Mouse (Mus musculus): ENCODE results near the gene Hcn3. TPM values are rescaled to one million over a fixed set of nuclear protein-coding genes. Genes with fewer than 3 reads are reported as not detected.

Hcn3 gene
- polyA plus RNA-seq, 1 experiment from 2014 or later: 6.3 TPM

- 90% methylated on average over 3 of the region's 3 CpGs for WGBS
Measured at GRCm38 (mm10) chr3:89129908-89130307, 30.1 kb downstream of the Hcn3 start.

DNA sequence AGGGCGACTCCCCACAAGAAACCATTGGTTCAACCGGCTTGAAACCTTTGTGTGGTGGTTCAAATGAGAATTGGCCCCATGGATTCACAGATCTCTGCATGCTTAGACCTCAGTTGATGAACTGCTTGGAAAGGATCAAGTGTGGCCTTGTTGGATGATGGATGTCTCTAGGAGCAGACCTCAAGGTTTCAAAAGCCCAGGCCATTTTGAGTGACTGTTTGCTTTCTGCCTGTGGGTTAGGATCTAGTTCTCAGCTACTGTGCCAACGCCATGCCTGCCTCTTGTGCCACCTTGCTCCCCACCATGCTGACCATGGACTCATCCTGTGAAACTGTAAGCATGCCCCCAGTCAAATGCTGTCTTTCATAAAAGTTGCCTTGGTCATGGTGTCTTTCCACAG is 34.0 kb downstream of the Hcn3 start:
- Histone ChIP-seq H3K4me3 (no peak overlapping the region), H3K27ac (replicated peaks) (no peak overlapping the region), H3K36me3 (no peaks in the 10 kb centered on the region), H3K27me3 (ENCODE audit: low read depth, poor library complexity, severe bottlenecking) (no peaks in the 10 kb centered on the region), H3K9me3 (replicated peaks) (no peaks in the 10 kb centered on the region), H3K4me1 (0 out of 2 replicates have a peak, but pooled peaks cover 7% of the 10 kb centered on the region)
- no peak for DNase-seq (ENCODE audit: low spot score)
- WGBS: 83% methylated on average over 3 of the region's 3 CpGs

More at GRCm38 (mm10) chr3:89129908-89130307, 30.1 kb downstream of the Hcn3 start:
- H3K27ac ChIP-seq (replicated peaks): no peak overlapping the region
- H3K4me3 ChIP-seq: no peak overlapping the region
- no peak for DNase-seq (ENCODE audit: low spot score)
- H3K36me3 ChIP-seq: no peaks in the 10 kb centered on the region
- no peaks in the 10 kb centered on the region for H3K9me3 ChIP-seq (replicated peaks)
- peaks cover 22% of the 10 kb centered on the region for H3K27me3 ChIP-seq (ENCODE audit: low read depth, poor library complexity, severe bottlenecking)
- H3K4me1 ChIP-seq: peaks cover 17% of the 10 kb centered on the region

DNA sequence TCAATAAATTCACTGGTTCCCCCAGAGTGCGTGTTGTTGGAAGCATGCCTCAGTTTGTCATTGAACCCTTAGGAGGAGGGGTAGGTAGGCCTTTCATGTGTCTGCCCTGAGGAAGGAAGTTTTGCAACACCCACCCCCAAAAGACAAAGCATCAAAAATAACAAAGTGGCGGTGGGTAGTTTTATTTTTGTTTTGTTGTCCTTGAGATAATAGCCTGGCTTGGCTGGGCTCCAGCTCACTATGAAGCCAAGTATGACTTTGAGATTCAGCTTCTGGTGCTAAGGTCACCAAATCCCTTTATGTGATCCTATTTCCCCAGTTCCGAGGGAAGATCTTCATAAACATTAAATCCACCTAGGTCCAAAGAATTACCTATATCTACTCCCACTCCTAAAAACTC is 35.8 kb downstream of the Hcn3 start:
- H3K27me3 ChIP-seq (ENCODE audit: low read depth, poor library complexity, severe bottlenecking): no peaks in the 10 kb centered on the region
- no peaks in the 10 kb centered on the region for H3K36me3 ChIP-seq
- 0 out of 2 replicates have a peak, but pooled peaks cover 7% of the 10 kb centered on the region for H3K4me1 ChIP-seq
- no peaks in the 10 kb centered on the region for H3K9me3 ChIP-seq (replicated peaks)
- H3K4me3 ChIP-seq: no peak overlapping the region
- no peak overlapping the region for H3K27ac ChIP-seq (replicated peaks)
- DNase-seq (ENCODE audit: low spot score): no peak
- WGBS: 87% methylated on average over 3 of the region's 3 CpGs

GRCm38 (mm10) chr3:89123313-89123712 is 36.7 kb downstream of the Hcn3 start:
- no peaks in the 10 kb centered on the region for H3K9me3 ChIP-seq (replicated peaks)
- no peak for DNase-seq (ENCODE audit: low spot score)
- H3K36me3 ChIP-seq: no peaks in the 10 kb centered on the region
- H3K4me1 ChIP-seq: 0 out of 2 replicates have a peak, but pooled peaks cover 3% of the 10 kb centered on the region
- no peak overlapping the region for H3K4me3 ChIP-seq
- H3K27ac ChIP-seq (replicated peaks): no peak overlapping the region
- H3K27me3 ChIP-seq (ENCODE audit: low read depth, poor library complexity, severe bottlenecking): no peaks in the 10 kb centered on the region
- 84% methylated on average over 2 of the region's 2 CpGs for WGBS

DNA sequence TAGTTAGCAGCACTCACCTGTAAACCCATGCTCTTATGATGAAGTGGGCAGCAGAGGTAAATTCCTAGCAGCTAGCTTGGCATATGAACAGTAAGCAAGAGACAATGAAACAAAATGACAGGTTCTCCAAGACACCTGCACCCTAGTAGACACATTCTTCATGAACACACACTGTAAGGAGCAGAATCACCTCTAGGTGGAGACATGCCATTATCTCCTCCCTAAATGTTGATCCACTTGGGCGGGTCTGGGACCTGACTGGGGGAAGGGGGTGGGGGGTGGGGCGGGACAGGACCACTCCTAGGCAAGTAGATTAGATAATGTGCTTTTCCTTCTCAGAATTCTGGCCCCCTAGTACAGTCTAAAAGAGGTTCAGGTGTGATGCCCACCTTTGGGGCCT is 44.5 kb downstream of the Hcn3 start:
- WGBS: 14% methylated on average over 2 of the region's 2 CpGs
- no peak for DNase-seq (ENCODE audit: low spot score)
- H3K27ac ChIP-seq (replicated peaks): no peak overlapping the region
- H3K9me3 ChIP-seq (replicated peaks): no peaks in the 10 kb centered on the region
- no peaks in the 10 kb centered on the region for H3K4me1 ChIP-seq
- H3K27me3 ChIP-seq (ENCODE audit: low read depth, poor library complexity, severe bottlenecking): no peaks in the 10 kb centered on the region
- no peak overlapping the region for H3K4me3 ChIP-seq
- H3K36me3 ChIP-seq: no peaks in the 10 kb centered on the region

- WGBS: 90% methylated on average over 4 of the region's 4 CpGs
- H3K27ac ChIP-seq (replicated peaks): no peak overlapping the region
- no peaks in the 10 kb centered on the region for H3K4me1 ChIP-seq
- no peaks in the 10 kb centered on the region for H3K36me3 ChIP-seq
- no peak for DNase-seq (ENCODE audit: low spot score)
- no peak overlapping the region for H3K4me3 ChIP-seq
- H3K27me3 ChIP-seq (ENCODE audit: low read depth, poor library complexity, severe bottlenecking): no peaks in the 10 kb centered on the region
- no peaks in the 10 kb centered on the region for H3K9me3 ChIP-seq (replicated peaks)
Measured at GRCm38 (mm10) chr3:89113058-89113457, 46.9 kb downstream of the Hcn3 start.

DNA sequence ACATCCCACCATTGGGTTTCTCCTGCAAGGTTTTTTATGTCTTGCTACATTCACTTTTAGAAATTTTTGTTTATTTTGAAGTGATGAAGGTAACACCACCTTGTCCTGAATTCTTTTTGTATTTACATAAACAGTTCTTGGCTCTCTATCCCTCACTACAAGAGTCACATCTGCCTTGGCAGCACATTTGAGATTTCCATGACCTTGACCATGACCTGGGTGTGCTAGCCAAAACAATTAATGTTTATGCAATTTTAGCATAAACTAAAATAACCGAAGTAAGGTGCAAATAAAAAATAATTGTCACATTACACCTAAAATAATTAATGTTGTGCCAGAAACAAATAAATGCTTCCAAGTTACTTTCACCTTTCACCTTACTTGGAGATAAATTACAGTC is 51.9 kb downstream of the Hcn3 start:
- DNase-seq (ENCODE audit: low spot score): no peak
- H3K9me3 ChIP-seq (replicated peaks): no peaks in the 10 kb centered on the region
- 78% methylated on average over 1 of the region's 1 CpGs for WGBS
- H3K4me1 ChIP-seq: no peaks in the 10 kb centered on the region
- H3K36me3 ChIP-seq: no peaks in the 10 kb centered on the region
- no peak overlapping the region for H3K4me3 ChIP-seq
- no peak overlapping the region for H3K27ac ChIP-seq (replicated peaks)
- H3K27me3 ChIP-seq (ENCODE audit: low read depth, poor library complexity, severe bottlenecking): no peaks in the 10 kb centered on the region

- no peaks in the 10 kb centered on the region for H3K27me3 ChIP-seq (ENCODE audit: low read depth, poor library complexity, severe bottlenecking)
- 79% methylated on average over 3 of the region's 3 CpGs for WGBS
- peaks cover 4% of the 10 kb centered on the region for H3K4me1 ChIP-seq
Measured at GRCm38 (mm10) chr3:89107545-89107944, 52.5 kb downstream of the Hcn3 start.

DNA sequence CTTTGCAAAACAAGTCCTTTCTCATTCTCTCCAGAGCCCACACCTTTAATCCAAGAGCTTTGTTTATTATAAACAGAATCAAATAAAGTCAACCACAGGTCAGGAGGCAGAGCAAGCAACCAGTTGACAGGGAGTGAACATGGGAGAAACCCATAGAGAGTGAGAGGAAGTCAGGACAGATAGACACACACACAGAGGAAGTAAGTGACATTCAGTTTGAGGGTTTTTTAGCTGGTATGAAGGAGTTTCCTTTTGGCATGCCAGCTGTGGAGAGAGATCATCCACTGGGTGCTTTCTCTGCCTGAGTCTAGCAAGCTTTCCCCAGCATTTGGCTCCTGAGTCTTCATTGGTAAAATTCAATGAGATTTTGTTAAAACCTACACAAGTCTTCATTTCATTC is 53.1 kb downstream of the Hcn3 start:
- peaks cover 9% of the 10 kb centered on the region for H3K4me1 ChIP-seq
- no peaks in the 10 kb centered on the region for H3K36me3 ChIP-seq
- no peak overlapping the region for H3K27ac ChIP-seq (replicated peaks)
- no peaks in the 10 kb centered on the region for H3K27me3 ChIP-seq (ENCODE audit: low read depth, poor library complexity, severe bottlenecking)
- no peak for DNase-seq (ENCODE audit: low spot score)
- no peak overlapping the region for H3K4me3 ChIP-seq
- H3K9me3 ChIP-seq (replicated peaks): no peaks in the 10 kb centered on the region

More at GRCm38 (mm10) chr3:89107545-89107944, 52.5 kb downstream of the Hcn3 start:
- no peak for DNase-seq (ENCODE audit: low spot score)
- no peaks in the 10 kb centered on the region for H3K36me3 ChIP-seq
- no peak overlapping the region for H3K27ac ChIP-seq (replicated peaks)
- no peaks in the 10 kb centered on the region for H3K9me3 ChIP-seq (replicated peaks)
- no peak overlapping the region for H3K4me3 ChIP-seq

DNA sequence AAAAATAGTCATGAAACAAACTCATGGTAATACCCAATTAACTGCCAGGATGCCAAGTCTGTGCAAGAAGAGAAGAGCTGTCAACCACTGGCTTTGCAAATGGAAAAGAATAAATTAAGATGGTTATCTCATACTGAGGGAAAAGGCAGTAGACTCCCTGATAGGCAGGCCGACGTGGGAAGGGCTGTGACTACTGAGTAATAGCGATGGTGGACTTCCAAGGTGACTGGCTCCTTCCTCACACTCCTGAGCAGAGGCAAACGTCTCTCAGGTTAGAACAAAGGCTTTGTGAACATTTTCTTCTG is 56.8 kb downstream of the Hcn3 start:
- Histone ChIP-seq H3K4me1 (peaks cover 38% of the 10 kb centered on the region), H3K9me3 (replicated peaks) (no peaks in the 10 kb centered on the region), H3K27me3 (ENCODE audit: low read depth, poor library complexity, severe bottlenecking) (no peaks in the 10 kb centered on the region), H3K4me3 (no peak overlapping the region), H3K36me3 (peaks cover 22% of the 10 kb centered on the region), H3K27ac (replicated peaks) (peak overlapping the region; percentile 80)
- WGBS: 81% methylated on average over 4 of the region's 4 CpGs
- DNase-seq (ENCODE audit: low spot score): no peak

GRCm38 (mm10) chr3:89102495-89103290 is 57.3 kb downstream of the Hcn3 start:
- no peaks in the 10 kb centered on the region for H3K27me3 ChIP-seq (ENCODE audit: low read depth, poor library complexity, severe bottlenecking)
- H3K4me3 ChIP-seq: peak overlapping the region; percentile 84
- peak overlapping the region; percentile 80 for H3K27ac ChIP-seq (replicated peaks)
- H3K36me3 ChIP-seq: peaks cover 28% of the 10 kb centered on the region
- WGBS: 66% methylated on average over 12 of the region's 12 CpGs
- H3K9me3 ChIP-seq (replicated peaks): no peaks in the 10 kb centered on the region
- no peak for DNase-seq (ENCODE audit: low spot score)
- H3K4me1 ChIP-seq: peaks cover 41% of the 10 kb centered on the region

GRCm38 (mm10) chr3:89101812-89102494 is 58.0 kb downstream of the Hcn3 start, which contains the start of gene Fdps:
Fdps (minus strand) TSS chr3:89101959.
- no peaks in the 10 kb centered on the region for H3K27me3 ChIP-seq (ENCODE audit: low read depth, poor library complexity, severe bottlenecking)
- peak within 1 kb of the TSS; percentile 84 for H3K4me3 ChIP-seq
- peaks cover 41% of the 10 kb centered on the region for H3K4me1 ChIP-seq
- H3K9me3 ChIP-seq (replicated peaks): no peaks in the 10 kb centered on the region
- H3K27ac ChIP-seq (replicated peaks): peak within 1 kb of the TSS; percentile 89
- peak; percentile 95 for DNase-seq (ENCODE audit: low spot score)
- peaks cover 35% of the 10 kb centered on the region for H3K36me3 ChIP-seq
- under 1% methylated on average over 26 of the region's 26 CpGs for WGBS

GRCm38 (mm10) chr3:89101459-89101811 is 58.6 kb downstream of the Hcn3 start:
- no peak for DNase-seq (ENCODE audit: low spot score)
- under 1% methylated on average over 19 of the region's 19 CpGs for WGBS
- no peaks in the 10 kb centered on the region for H3K9me3 ChIP-seq (replicated peaks)
- peak overlapping the region; percentile 89 for H3K27ac ChIP-seq (replicated peaks)
- H3K36me3 ChIP-seq: peaks cover 40% of the 10 kb centered on the region
- H3K4me1 ChIP-seq: peaks cover 41% of the 10 kb centered on the region
- peak overlapping the region; percentile 84 for H3K4me3 ChIP-seq
- H3K27me3 ChIP-seq (ENCODE audit: low read depth, poor library complexity, severe bottlenecking): no peaks in the 10 kb centered on the region

All from midbrain, embryonic 10.5 days (tissue).